Mouse (Mus musculus): ENCODE measurements around the gene Cartpt.
"Not testable (repeated sequence)": the region's sequence is repeated elsewhere in the genome, so short reads cannot be mapped to it uniquely, and the experiment has no call there.

The Cartpt gene

DNA sequence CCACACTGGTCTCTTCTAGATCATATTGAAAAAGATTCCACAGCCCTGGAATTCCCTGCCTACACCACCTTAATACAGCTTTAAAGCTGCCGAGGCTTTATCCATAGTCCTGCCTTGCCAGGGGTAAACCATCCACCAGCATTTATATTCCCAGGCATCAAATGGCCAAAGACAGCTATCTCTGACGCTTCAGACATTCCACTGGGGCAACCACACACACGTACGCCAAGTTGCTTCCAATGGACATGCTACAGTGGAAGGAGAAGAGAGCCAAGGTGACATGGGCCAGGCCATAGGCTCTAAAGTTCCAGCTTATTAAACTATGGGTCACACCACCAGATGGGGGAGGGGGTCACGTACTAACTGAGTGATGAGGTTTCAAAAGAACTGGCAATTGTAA is 45.7 kb downstream of the Cartpt start:
- no peak for DNase-seq

DNA sequence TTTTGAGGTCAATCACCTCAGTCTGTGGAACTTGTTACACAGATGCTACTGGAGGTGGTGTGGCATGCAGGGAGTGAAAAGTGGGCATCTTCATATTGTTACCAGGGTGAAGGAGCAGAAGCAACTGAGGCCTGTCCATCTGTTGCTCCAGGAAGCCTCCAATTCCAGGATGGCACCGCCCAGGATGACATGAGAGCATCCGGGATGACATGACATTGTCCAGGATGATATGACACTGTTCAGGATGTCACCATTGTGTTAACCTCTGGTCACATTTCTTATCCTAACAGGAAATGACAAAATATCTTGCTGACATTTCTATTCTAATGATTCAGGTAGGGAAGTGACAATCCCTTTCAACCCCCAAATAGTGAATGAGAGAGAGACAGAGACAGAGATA is 47.8 kb downstream of the Cartpt start:
- no peak for DNase-seq

DNA sequence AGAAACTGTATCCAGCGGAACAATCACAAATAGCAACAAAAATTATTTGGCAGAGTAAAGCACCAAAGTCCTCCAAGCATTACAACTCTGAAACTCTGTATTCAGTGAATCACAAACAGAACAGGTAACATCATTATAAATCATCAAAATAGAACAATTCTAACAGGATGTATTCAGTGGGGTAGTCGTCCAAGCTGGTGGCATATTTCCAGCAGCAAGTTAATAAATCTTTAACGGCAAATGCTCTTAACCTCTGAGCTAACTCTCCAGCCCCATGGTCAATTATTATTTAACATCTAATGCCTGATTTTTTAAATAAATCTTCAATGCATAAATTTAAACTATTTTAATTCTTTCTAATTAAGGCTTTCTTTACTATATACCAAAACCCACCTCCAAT is 48.5 kb downstream of the Cartpt start:
- DNase-seq = not testable (repeated sequence)

DNA sequence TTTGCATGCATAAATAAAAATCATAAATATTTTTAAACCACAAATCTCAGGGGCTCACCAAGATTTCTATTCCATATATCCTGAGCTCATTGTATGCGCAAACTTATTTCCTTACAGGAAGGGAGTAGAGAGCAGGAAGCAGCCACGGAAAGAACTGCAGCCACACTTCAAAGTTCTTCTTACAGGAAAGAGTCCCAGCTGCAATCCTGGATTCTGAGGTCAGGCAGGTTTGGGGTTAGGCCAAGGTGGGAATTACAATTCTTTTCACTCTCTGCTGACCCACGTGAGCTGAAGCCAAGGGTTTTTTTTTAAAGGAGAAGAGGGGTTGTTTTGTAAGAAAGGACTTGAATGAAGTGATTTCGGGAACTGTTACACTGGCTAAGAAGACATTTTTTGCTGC is 49.9 kb downstream of the Cartpt start:
- no peak for DNase-seq

DNA sequence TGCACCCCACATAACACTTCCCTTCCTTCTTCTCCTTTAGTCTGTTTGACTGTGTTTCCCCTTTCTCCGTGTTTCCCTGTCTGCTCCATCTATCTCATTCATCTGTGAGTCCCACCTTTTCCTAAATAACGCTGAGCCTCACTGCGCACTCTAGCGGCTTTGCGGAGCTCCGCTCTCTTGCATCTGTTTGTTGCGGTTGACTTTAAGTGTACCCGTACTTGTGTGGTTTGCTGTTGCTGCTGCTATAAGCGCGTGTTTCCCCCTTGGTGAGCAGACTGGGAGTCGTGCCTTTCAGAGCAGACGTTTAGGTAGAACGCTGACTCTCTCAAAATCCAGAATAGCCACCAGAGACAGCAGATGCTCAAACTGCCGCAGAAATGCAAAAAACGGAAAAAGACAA is 51.3 kb downstream of the Cartpt start:
- peak; percentile 54 for DNase-seq

Data from right cerebral cortex, adult 18-20 months (tissue).